21 mouse cellular contexts compared by ENCODE assay signal in genomic region chr4:108427719-108428340, GRCm38 (mm10). TPM values are rescaled to one million over a fixed set of nuclear protein-coding genes. Genes with fewer than 3 reads are reported as not detected.
DNase-seq lines count a peak whose midpoint lies in the region; ATAC-seq lines count a peak whose summit lies in the region.
"Had no signal": no experiment of that assay in that cellular context is flagged by ENCODE, and none has a peak within 500 bp of the region (broad histone marks: within the 10 kb centered on the region; RNA-seq: fewer than 3 reads in every experiment).

No protein-coding gene starts in this region.

- no peaks in the 10 kb centered on the region for H3K36me3 ChIP-seq in lung, embryonic 15.5 days
- H3K36me3 ChIP-seq in limb, embryonic 12.5 days, result no peaks in the 10 kb centered on the region
- H3K36me3 ChIP-seq in stomach, embryonic 15.5 days, result no peaks in the 10 kb centered on the region
- H3K36me3 ChIP-seq in kidney, embryonic 14.5 days (ENCODE audit: control insufficient read depth, insufficient read depth, low read length), result no peaks in the 10 kb centered on the region
- H3K36me3 ChIP-seq: embryonic facial prominence, embryonic 10.5 days; heart, embryonic 15.5 days; hindbrain, embryonic 12.5 days had no signal

- ATAC-seq in lung, embryonic 15.5 days (ENCODE audit: borderline replicate concordance, extremely low read depth, low FRiP score, low TSS enrichment), result peak; percentile 83
- peak; percentile 65 for ATAC-seq in common myeloid progenitor, adult 5-6 weeks (replicated peaks; ENCODE audit: low read depth, poor library complexity, severe bottlenecking)
- ATAC-seq in limb, embryonic 12.5 days (ENCODE audit: insufficient number of reproducible peaks, insufficient read depth, low FRiP score, low TSS enrichment, low read depth), result no peak
- ATAC-seq in stomach, embryonic 15.5 days (ENCODE audit: insufficient read depth, low FRiP score, low read depth), result peak; percentile 81
- ATAC-seq in kidney, embryonic 14.5 days (ENCODE audit: low FRiP score, low TSS enrichment), result no peak
- ATAC-seq: Patski had no signal

- H3K27me3 ChIP-seq in lung, embryonic 15.5 days, result no peaks in the 10 kb centered on the region
- no peaks in the 10 kb centered on the region for H3K27me3 ChIP-seq in limb, embryonic 12.5 days
- no peaks in the 10 kb centered on the region for H3K27me3 ChIP-seq in stomach, embryonic 15.5 days (replicated peaks)
- H3K27me3 ChIP-seq in kidney, embryonic 14.5 days (ENCODE audit: control insufficient read depth, insufficient read depth, low read length), result no peaks in the 10 kb centered on the region
- H3K27me3 ChIP-seq: CH12.LX; heart, embryonic 15.5 days; hindbrain, embryonic 12.5 days; Patski had no signal

- no peak overlapping the region for H3K4me3 ChIP-seq in lung, embryonic 15.5 days
- H3K4me3 ChIP-seq in limb, embryonic 12.5 days (replicated peaks), result no peak overlapping the region
- H3K4me3 ChIP-seq in stomach, embryonic 15.5 days (replicated peaks), result no peak overlapping the region
- H3K4me3 ChIP-seq in kidney, embryonic 14.5 days (ENCODE audit: low read length), result no peak overlapping the region
- H3K4me3 ChIP-seq: embryonic facial prominence, embryonic 10.5 days; heart, embryonic 15.5 days; hindbrain, embryonic 12.5 days had no signal

- no peaks in the 10 kb centered on the region for H3K9me3 ChIP-seq in lung, embryonic 15.5 days
- H3K9me3 ChIP-seq in limb, embryonic 12.5 days, result no peaks in the 10 kb centered on the region
- no peaks in the 10 kb centered on the region for H3K9me3 ChIP-seq in stomach, embryonic 15.5 days
- no peaks in the 10 kb centered on the region for H3K9me3 ChIP-seq in kidney, embryonic 14.5 days (ENCODE audit: control insufficient read depth, low read length)
- H3K9me3 ChIP-seq: embryonic facial prominence, embryonic 10.5 days; heart, embryonic 15.5 days; hindbrain, embryonic 12.5 days had no signal

- WGBS in lung, embryonic 15.5 days, result 38% methylated on average over 11 of the region's 11 CpGs
- WGBS in limb, embryonic 12.5 days, result 56% methylated on average over 11 of the region's 11 CpGs
- WGBS in stomach, embryonic 15.5 days, result 45% methylated on average over 11 of the region's 11 CpGs
- 66% methylated on average over 11 of the region's 11 CpGs for WGBS in kidney, embryonic 14.5 days

- DNase-seq in lung, postnatal 4 days, result no peak
- no peak for DNase-seq in kidney, postnatal 25 days
- DNase-seq: adrenal gland, adult 2 months; cerebellum, postnatal 14 days; gastrocnemius, postnatal 36 days; kidney, adult 9 months had no signal

- no peak overlapping the region for H3K9ac ChIP-seq in lung, embryonic 15.5 days
- H3K9ac ChIP-seq in limb, embryonic 12.5 days (replicated peaks), result no peak overlapping the region
- no peak overlapping the region for H3K9ac ChIP-seq in stomach, embryonic 15.5 days
- no peak overlapping the region for H3K9ac ChIP-seq in kidney, embryonic 14.5 days (ENCODE audit: low read depth, low read length)
- H3K9ac ChIP-seq: heart, embryonic 15.5 days; hindbrain, embryonic 12.5 days had no signal

- peaks cover 12% of the 10 kb centered on the region; the same call in 1 of the 2 replicates for H3K4me1 ChIP-seq in lung, embryonic 15.5 days
- H3K4me1 ChIP-seq in limb, embryonic 12.5 days (replicated peaks), result peaks cover 37% of the 10 kb centered on the region
- peaks cover 4% of the 10 kb centered on the region for H3K4me1 ChIP-seq in stomach, embryonic 15.5 days
- H3K4me1 ChIP-seq in kidney, embryonic 14.5 days (ENCODE audit: control insufficient read depth, insufficient read depth, low read length), result peaks cover 10% of the 10 kb centered on the region; the same call in 1 of the 2 replicates

- H3K27ac ChIP-seq in lung, embryonic 15.5 days, result peak overlapping the region; percentile 37; the same call in 1 of the 2 replicates
- peak overlapping the region; percentile 36; the same call in 1 of the 2 replicates for H3K27ac ChIP-seq in limb, embryonic 12.5 days
- H3K27ac ChIP-seq in stomach, embryonic 15.5 days, result no peak overlapping the region
- no peak overlapping the region for H3K27ac ChIP-seq in kidney, embryonic 14.5 days (ENCODE audit: low read depth, low read length)
- H3K27ac ChIP-seq: embryonic facial prominence, embryonic 10.5 days; heart, embryonic 15.5 days; hindbrain, embryonic 12.5 days had no signal

- no peak overlapping the region for H3K4me2 ChIP-seq in lung, embryonic 15.5 days
- no peak overlapping the region for H3K4me2 ChIP-seq in limb, embryonic 12.5 days
- H3K4me2 ChIP-seq in stomach, embryonic 15.5 days, result no peak overlapping the region
- no peak overlapping the region for H3K4me2 ChIP-seq in kidney, embryonic 14.5 days (replicated peaks; ENCODE audit: low read depth, low read length)
- H3K4me2 ChIP-seq: heart, embryonic 15.5 days; hindbrain, embryonic 12.5 days had no signal

RNA-seq across cellular contexts. Expression of gene Gpx7, which starts 21.1 kb away (rescaled TPM):
- 86.3 and 88.2 TPM in 2 replicates for polyA plus RNA-seq in lung, embryonic 15.5 days (2015; fragmentation: Nextera tagmentation; extraction: Ambion mirVana)
- 0.14 and 1.8 TPM in 2 replicates for total RNA-seq in common myeloid progenitor, adult 5-6 weeks (2017)
- polyA plus RNA-seq in limb, embryonic 12.5 days (2016; fragmentation: Nextera tagmentation; extraction: Ambion mirVana), result 62.0 and 62.9 TPM in 2 replicates
- polyA plus RNA-seq in stomach, embryonic 15.5 days (2015; fragmentation: Nextera tagmentation; extraction: Ambion mirVana), result 53.9 and 54.6 TPM in 2 replicates
- 52.1 and 56.2 TPM in 2 replicates for polyA plus RNA-seq in kidney, embryonic 14.5 days (2014; fragmentation: Nextera tagmentation; extraction: Ambion mirVana)
- total RNA-seq: CH12.LX; monocyte, adult 5-6 weeks had no signal
- polyA plus RNA-seq: Patski had no signal

RNA-seq across cellular contexts. Expression of gene Tut4, which starts 31.4 kb away (rescaled TPM):
- polyA plus RNA-seq in lung, embryonic 15.5 days (2015; fragmentation: Nextera tagmentation; extraction: Ambion mirVana), result 60.1 and 60.7 TPM in 2 replicates
- 61.8 and 73.6 TPM in 2 replicates for total RNA-seq in common myeloid progenitor, adult 5-6 weeks (2017)
- 144 and 154 TPM in 2 replicates for polyA plus RNA-seq in limb, embryonic 12.5 days (2016; fragmentation: Nextera tagmentation; extraction: Ambion mirVana)
- polyA plus RNA-seq in stomach, embryonic 15.5 days (2015; fragmentation: Nextera tagmentation; extraction: Ambion mirVana), result 58.2 and 63.5 TPM in 2 replicates
- polyA plus RNA-seq in kidney, embryonic 14.5 days (2014; fragmentation: Nextera tagmentation; extraction: Ambion mirVana), result 88.8 and 102 TPM in 2 replicates

RNA-seq across cellular contexts. Expression of gene Shisal2a, which starts 44.7 kb away (rescaled TPM):
- 0.36 and 0.88 TPM in 2 replicates for polyA plus RNA-seq in lung, embryonic 15.5 days (2015; fragmentation: Nextera tagmentation; extraction: Ambion mirVana)
- total RNA-seq in common myeloid progenitor, adult 5-6 weeks (2017), result not detected in 2 replicates
- 8.1 and 9.4 TPM in 2 replicates for polyA plus RNA-seq in limb, embryonic 12.5 days (2016; fragmentation: Nextera tagmentation; extraction: Ambion mirVana)
- polyA plus RNA-seq in stomach, embryonic 15.5 days (2015; fragmentation: Nextera tagmentation; extraction: Ambion mirVana), result 2.3 and 2.6 TPM in 2 replicates
- 0.92 and 0.96 TPM in 2 replicates for polyA plus RNA-seq in kidney, embryonic 14.5 days (2014; fragmentation: Nextera tagmentation; extraction: Ambion mirVana)
- total RNA-seq: CH12.LX; gastrocnemius, postnatal 36 days; layer of hippocampus, adult 8-10 months; left cerebral cortex, postnatal 14 days; monocyte, adult 5-6 weeks had no signal
- polyA plus RNA-seq: Patski; spleen, adult 2 months; thymus, postnatal 0 days had no signal

Comparison
In these comparisons a context has a peak if more than half of its experiments do, and no peak if none do; other contexts are left out.
1. ATAC-seq: peak in lung, embryonic 15.5 days (single experiment), common myeloid progenitor, adult 5-6 weeks (single experiment) and stomach, embryonic 15.5 days (single experiment); none in limb, embryonic 12.5 days (single experiment) and kidney, embryonic 14.5 days (single experiment).
2. H3K27ac ChIP-seq: peak in lung, embryonic 15.5 days (single experiment) and limb, embryonic 12.5 days (single experiment); none in stomach, embryonic 15.5 days (single experiment) and kidney, embryonic 14.5 days (single experiment).